11 mouse cellular contexts compared by ENCODE assay signal in genomic region chr12:17097800-17098271, GRCm38 (mm10).
DNase-seq lines count a peak whose midpoint lies in the region; ATAC-seq and TF ChIP-seq lines count a peak whose summit lies in the region.
"Had no signal": no experiment of that assay in that cellular context is flagged by ENCODE, and none has a peak within 500 bp of the region (broad histone marks: within the 10 kb centered on the region; RNA-seq: fewer than 3 reads in every experiment).

No protein-coding gene starts in this region.

- 43% methylated on average over 15 of the region's 15 CpGs for WGBS in embryonic facial prominence, embryonic 10.5 days
- WGBS in hindbrain, embryonic 13.5 days = 29% methylated on average over 15 of the region's 15 CpGs
- 6% methylated on average over 15 of the region's 15 CpGs for WGBS in limb, embryonic 14.5 days
- 42% methylated on average over 15 of the region's 15 CpGs for WGBS in kidney, embryonic 15.5 days

- DNase-seq in CD4-positive, CD25-positive, alpha-beta regulatory T cell, adult 2 months (ENCODE audit: low read depth, low spot score) = peak; percentile 30
- DNase-seq in embryonic facial prominence, embryonic 10.5 days (ENCODE audit: low spot score) = peak; percentile 42
- DNase-seq in limb, embryonic 14.5 days (ENCODE audit: low spot score) = no peak
- no peak for DNase-seq in cerebellum, postnatal 4 days (ENCODE audit: low spot score in 2 of 2)
- DNase-seq in adrenal gland, adult (ENCODE audit: inconsistent age in 2 of 2, low spot score in 1 of 2) = no peak
- DNase-seq in Muller cell, postnatal 12 days (ENCODE audit: inconsistent ontology term) = no peak
- DNase-seq: adrenal gland, postnatal 36 days; kidney, adult 2 months had no signal

- peak overlapping the region; percentile 40; the same call in 1 of the 2 replicates for H3K9ac ChIP-seq in hindbrain, embryonic 13.5 days
- no peak overlapping the region for H3K9ac ChIP-seq in limb, embryonic 14.5 days (ENCODE audit: low read depth, low read length, severe bottlenecking)
- H3K9ac ChIP-seq in kidney, embryonic 15.5 days = no peak overlapping the region
- H3K9ac ChIP-seq: lung, embryonic 15.5 days had no signal

- peak; percentile 68 for ATAC-seq in hindbrain, embryonic 13.5 days (ENCODE audit: low FRiP score)
- no peak; the same call in 1 of the 2 replicates for ATAC-seq in limb, embryonic 14.5 days (ENCODE audit: low FRiP score, low read depth)
- ATAC-seq in kidney, embryonic 15.5 days (replicated peaks; ENCODE audit: low FRiP score) = no peak

- H3K4me2 ChIP-seq in hindbrain, embryonic 13.5 days = peak overlapping the region; percentile 40
- peak overlapping the region; percentile 20 for H3K4me2 ChIP-seq in limb, embryonic 14.5 days (replicated peaks; ENCODE audit: low read depth, low read length, severe bottlenecking)
- no peak overlapping the region for H3K4me2 ChIP-seq in kidney, embryonic 15.5 days
- H3K4me2 ChIP-seq: lung, embryonic 15.5 days had no signal

- H3K27ac ChIP-seq in embryonic facial prominence, embryonic 10.5 days (replicated peaks) = peak overlapping the region; percentile 61
- H3K27ac ChIP-seq in hindbrain, embryonic 13.5 days = peak overlapping the region; percentile 73
- H3K27ac ChIP-seq in limb, embryonic 14.5 days (replicated peaks; ENCODE audit: low read depth, low read length) = no peak overlapping the region
- H3K27ac ChIP-seq in kidney, embryonic 15.5 days = no peak overlapping the region
- H3K27ac ChIP-seq: lung, embryonic 15.5 days had no signal

- TF ChIP-seq POLR2A in limb, embryonic 14.5 days (IDR thresholded peaks at IDR 0.05; ENCODE audit: borderline replicate concordance, extremely low read depth, insufficient read depth, insufficient read length) = no peak

- no peaks in the 10 kb centered on the region for H3K27me3 ChIP-seq in embryonic facial prominence, embryonic 10.5 days (replicated peaks; ENCODE audit: low read depth, poor library complexity, severe bottlenecking)
- H3K27me3 ChIP-seq in hindbrain, embryonic 13.5 days = no peaks in the 10 kb centered on the region
- no peaks in the 10 kb centered on the region for H3K27me3 ChIP-seq in limb, embryonic 14.5 days (ENCODE audit: control insufficient read depth, insufficient read depth, low read length)
- H3K27me3 ChIP-seq in kidney, embryonic 15.5 days = no peaks in the 10 kb centered on the region
- H3K27me3 ChIP-seq: lung, embryonic 15.5 days had no signal

- H3K4me3 ChIP-seq in embryonic facial prominence, embryonic 10.5 days = peak overlapping the region; percentile 13; the same call in 1 of the 2 replicates
- H3K4me3 ChIP-seq in hindbrain, embryonic 13.5 days = no peak overlapping the region
- H3K4me3 ChIP-seq in limb, embryonic 14.5 days (replicated peaks; ENCODE audit: low read length) = no peak overlapping the region
- no peak overlapping the region for H3K4me3 ChIP-seq in kidney, embryonic 15.5 days (replicated peaks)
- H3K4me3 ChIP-seq: lung, embryonic 15.5 days had no signal

- H3K36me3 ChIP-seq in embryonic facial prominence, embryonic 10.5 days (replicated peaks) = no peaks in the 10 kb centered on the region
- no peaks in the 10 kb centered on the region for H3K36me3 ChIP-seq in hindbrain, embryonic 13.5 days
- H3K36me3 ChIP-seq in limb, embryonic 14.5 days (ENCODE audit: control insufficient read depth, insufficient read depth, low read length) = no peaks in the 10 kb centered on the region
- H3K36me3 ChIP-seq in kidney, embryonic 15.5 days = no peaks in the 10 kb centered on the region
- H3K36me3 ChIP-seq: lung, embryonic 15.5 days had no signal

- H3K9me3 ChIP-seq in embryonic facial prominence, embryonic 10.5 days = no peaks in the 10 kb centered on the region
- no peaks in the 10 kb centered on the region for H3K9me3 ChIP-seq in hindbrain, embryonic 13.5 days
- H3K9me3 ChIP-seq in limb, embryonic 14.5 days (ENCODE audit: control insufficient read depth, low read length) = no peaks in the 10 kb centered on the region
- no peaks in the 10 kb centered on the region for H3K9me3 ChIP-seq in kidney, embryonic 15.5 days (replicated peaks)
- H3K9me3 ChIP-seq: lung, embryonic 15.5 days had no signal

- H3K4me1 ChIP-seq in embryonic facial prominence, embryonic 10.5 days = peaks cover 36% of the 10 kb centered on the region
- peaks cover 17% of the 10 kb centered on the region for H3K4me1 ChIP-seq in hindbrain, embryonic 13.5 days (replicated peaks)
- peaks cover 8% of the 10 kb centered on the region; the same call in 1 of the 2 replicates for H3K4me1 ChIP-seq in limb, embryonic 14.5 days (ENCODE audit: control insufficient read depth, insufficient read depth, low read length)
- 0 out of 2 replicates have a peak, but pooled peaks cover 5% of the 10 kb centered on the region for H3K4me1 ChIP-seq in kidney, embryonic 15.5 days

Comparison
In these comparisons a context has a peak if more than half of its experiments do, and no peak if none do; other contexts are left out.
1. DNase-seq: peak in CD4-positive, CD25-positive, alpha-beta regulatory T cell, adult 2 months (single experiment) and embryonic facial prominence, embryonic 10.5 days (single experiment); none in limb, embryonic 14.5 days (single experiment), cerebellum, postnatal 4 days (0 of 2), adrenal gland, adult (0 of 2) and Muller cell, postnatal 12 days (single experiment).
2. H3K27ac ChIP-seq: peak in embryonic facial prominence, embryonic 10.5 days (single experiment) and hindbrain, embryonic 13.5 days (single experiment); none in limb, embryonic 14.5 days (single experiment) and kidney, embryonic 15.5 days (single experiment).